Mouse (Mus musculus) regulatory T cell (primary cell): ENCODE data around the gene Fam43b.
"Not testable (repeated sequence)": the region's sequence is repeated elsewhere in the genome, so short reads cannot be mapped to it uniquely, and the experiment has no call there.

ENCODE experiments used
- in situ Hi-C: fragments of 300-600 bp; cut with MboI, MseI; formaldehyde crosslinking; loops from one replicate; pipeline ENCODE4 v1.15.1; 2025; ENCODE audit warnings: high pct_unique_total_duplicates

The Fam43b gene

GRCm38 (mm10) chr4:138395971-138396645, at the start of gene Fam43b:
Gene Fam43b, minus strand, starts transcription at chr4:138396528.
- in situ Hi-C loops: no loop called here

GRCm38 (mm10) chr4:138444941-138445340, 48.6 kb upstream of the Fam43b start:
- in situ Hi-C loops: loop anchor here (5.0 kb wide), 3 partner anchors 117 to 407 kb away; no protein-coding TSS in a partner anchor

GRCm38 (mm10) chr4:138440062-138440461, 43.7 kb upstream of the Fam43b start:
- in situ Hi-C loops: loop anchor here (5.0 kb wide), 3 partner anchors 122 to 412 kb away; no protein-coding TSS in a partner anchor

DNA sequence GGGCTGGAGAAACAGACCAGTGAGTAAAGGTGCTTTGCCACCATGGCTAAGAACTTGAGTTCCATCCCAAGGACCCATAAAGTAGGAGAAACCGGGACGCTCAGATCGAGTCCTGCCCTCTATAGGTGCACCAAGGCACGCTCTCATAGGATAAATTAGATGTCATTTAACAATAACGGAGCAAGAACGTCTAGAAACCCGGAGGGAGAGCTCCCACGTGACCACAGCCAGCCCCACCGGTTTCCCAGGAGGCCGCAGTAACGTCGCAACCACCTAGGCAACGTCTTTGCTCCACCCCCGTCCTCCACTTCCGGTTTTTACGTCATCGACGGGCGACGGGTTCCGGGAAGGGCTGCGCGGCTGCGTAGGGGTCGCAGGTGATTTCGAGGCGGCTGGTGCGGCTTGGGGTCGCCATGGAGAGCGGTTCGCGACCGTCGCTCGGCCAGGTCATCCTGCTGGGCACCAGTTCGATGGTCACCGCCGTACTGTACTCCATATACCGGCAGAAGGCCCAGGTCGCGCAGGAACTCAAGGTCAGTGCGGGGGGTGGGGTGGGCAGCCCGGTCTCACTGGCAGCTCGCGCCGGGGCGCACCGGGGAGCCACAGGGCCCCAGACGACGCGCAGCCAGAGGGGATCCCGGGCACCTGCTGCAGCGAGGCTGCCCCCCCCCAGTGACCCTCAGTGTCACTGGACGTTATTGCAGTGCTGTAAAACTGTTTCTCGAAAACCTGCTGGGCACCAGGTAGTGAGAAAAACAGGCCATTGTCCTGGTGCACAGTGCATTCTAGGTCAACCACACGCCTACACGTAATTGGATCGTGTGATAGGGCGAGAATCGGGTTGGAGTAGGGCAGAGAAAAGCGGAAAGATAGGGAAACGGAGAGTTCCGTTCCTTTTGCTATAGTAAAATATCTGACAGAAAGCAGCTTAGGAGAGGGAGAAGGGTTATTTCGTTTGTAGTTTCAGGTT, 38.3 kb upstream of the Fam43b start, which contains the start of gene Mul1:
Gene Mul1 (plus strand): TSS at position 325 of the 970 bp plus-strand sequence.
- in situ Hi-C loops: no loop called here

DNA sequence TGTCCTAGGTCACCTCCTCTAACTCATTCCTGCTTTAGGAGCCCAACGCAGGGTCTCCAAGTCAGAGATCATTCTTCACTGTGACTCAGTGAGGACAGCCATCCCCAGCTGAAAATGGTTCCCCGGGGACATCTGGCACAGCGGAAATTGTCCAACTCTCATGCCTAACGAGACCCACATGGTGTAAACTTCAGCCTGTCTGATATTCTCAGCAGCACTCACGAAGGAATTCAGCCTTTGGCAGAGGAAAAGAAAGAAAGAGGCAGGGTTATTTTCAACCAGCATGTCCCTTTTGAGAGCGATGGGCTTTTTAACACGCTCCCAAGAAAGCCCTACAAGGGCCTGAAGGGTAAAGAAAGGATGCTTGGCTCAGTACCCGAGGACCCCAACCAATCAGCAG, 35.0 kb upstream of the Fam43b start:
- in situ Hi-C loops: no loop called here

DNA sequence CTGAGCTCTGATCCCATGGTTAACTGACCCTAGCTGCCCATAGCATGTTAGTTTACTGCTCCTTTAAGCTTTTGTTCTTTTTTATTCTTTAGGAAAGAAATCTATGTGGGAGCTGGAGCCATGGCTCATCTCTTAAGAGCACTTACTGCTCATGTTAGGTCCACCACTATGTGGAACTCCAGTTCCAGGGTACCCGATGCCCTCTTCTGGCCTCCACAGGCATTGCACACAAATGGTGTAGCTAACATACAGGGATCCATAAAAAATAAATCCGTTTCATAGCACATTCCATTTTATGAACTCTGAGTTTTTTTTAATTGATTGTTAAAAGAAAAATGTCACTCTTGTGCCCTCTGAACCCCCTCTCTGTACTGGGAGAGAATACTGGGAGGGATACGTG, 33.5 kb upstream of the Fam43b start:
- in situ Hi-C loops: no loop called here

DNA sequence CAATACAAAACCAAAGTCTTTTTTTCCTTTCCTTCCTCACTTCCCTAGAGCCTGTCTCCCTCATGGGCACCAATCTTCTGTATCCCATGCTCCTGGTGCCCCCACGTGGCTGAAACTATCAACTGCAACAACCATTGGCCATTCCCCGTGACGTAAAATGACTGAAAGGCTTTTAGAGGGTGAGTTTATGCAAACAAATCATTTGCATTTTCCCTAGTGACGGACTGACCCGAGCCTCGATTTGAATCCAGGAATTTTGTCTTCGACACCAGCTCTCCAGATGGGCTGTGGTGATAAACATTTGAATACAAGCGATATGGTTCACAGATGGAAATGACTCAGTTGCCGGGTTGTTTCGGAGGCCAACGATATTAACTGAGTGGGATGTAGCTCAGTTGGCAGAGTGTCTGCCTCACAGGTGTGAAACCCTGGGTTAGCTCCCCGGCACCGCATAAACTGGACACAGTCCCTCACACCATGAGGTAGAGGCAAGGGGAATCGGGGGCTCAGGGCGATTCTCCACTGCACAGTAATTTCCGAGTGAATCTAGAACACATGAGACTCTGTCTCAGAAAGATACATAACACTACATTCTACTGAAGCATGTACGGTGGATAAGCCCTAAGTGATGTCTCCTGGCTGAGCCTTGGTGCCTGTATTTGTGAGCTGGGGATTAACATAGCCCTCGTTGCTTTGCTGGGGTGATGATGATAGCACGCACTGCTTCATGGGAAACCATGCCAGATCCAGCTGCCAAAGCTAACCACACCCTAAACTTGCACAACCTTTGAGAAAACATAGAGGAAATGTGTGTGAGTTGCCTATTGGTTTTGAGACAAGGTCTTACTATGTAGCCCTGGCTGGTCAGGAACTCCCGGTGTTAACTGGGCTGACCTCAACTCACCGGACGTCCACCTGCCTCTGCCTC, 30.7 kb upstream of the Fam43b start:
- in situ Hi-C loops: no loop called here

DNA sequence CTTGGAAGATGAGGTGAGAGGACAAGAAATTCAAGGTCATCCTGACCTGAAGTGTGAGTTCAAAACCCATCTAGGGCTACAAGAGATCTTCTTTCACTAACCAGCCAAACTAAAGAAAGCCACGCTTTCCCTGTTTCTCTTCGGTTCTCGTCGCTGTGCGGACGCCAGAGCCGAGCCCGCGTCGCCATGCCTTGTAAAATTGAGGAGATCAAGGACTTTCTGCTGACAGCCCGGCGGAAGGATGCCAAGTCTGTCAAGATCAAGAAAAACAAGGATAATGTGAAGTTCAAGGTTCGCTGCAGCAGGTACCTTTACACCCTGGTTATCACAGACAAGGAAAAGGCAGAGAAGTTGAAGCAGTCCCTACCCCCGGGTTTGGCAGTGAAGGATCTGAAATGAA, 29.3 kb upstream of the Fam43b start:
- in situ Hi-C loops: not testable (repeated sequence)

DNA sequence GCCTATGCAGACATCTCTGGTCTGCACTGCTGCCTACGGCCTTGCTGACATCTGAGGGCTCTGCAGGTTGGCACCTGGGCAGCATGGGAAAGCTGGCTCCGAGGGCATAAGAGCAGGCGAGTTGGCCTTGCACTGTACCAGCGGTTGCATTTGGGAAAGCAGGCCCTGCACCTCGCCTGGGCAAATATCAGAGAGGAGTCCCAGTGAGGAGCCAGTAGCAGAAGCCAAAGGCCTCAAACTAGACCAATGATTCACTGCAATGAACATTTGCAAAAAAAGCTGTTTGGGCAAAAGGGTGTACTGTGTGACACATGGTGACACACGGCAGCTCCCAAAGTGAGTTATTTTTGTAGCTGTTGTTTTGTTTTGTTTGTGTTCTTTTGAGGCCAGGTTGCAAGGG, 28.7 kb upstream of the Fam43b start:
- in situ Hi-C loops: no loop called here

GRCm38 (mm10) chr4:138418340-138418957, 22.1 kb upstream of the Fam43b start:
- in situ Hi-C loops: no loop called here

DNA sequence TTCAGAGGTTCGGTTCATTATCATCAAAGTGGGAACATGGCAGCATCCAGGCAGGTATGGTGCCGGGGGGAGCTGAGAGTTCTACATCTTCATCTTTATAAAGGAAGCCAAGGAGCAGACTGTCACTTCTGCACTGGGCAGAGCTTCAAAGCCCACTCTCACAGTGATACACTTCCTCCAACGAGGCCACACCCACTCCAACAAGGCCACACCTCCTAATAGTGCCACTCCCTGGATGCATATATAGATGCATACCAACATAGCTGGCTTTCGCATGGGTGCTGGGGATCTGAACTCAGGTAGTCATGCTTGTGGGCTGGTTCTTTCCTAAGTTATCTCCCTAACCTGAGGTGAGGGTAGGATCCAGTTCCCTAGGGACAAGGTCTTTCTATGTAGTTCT, 21.6 kb upstream of the Fam43b start:
- in situ Hi-C loops: no loop called here

- in situ Hi-C loops: no loop called here
These were observed 20.1 kb upstream of the Fam43b start for GRCm38 (mm10) chr4:138416414-138416813.

DNA sequence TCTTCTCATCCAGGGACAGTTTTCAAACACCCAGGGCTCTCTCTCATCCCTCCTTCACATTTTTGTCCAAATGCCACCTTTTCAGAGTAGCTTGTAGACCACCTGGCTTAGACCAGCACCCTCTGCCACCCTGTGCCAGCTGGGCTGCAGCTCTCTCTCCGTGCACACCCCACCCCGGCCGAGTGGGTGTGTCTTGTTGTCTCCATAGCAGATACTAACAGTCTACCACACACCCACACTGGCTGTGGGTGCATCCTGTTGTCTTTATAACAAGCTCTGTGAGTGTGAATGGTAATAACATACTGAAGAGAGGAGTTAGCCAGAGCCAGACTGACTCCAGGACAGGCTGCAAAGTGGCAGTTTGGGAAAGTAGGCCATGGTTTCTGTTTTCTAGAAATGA, 19.7 kb upstream of the Fam43b start:
- in situ Hi-C loops: no loop called here

GRCm38 (mm10) chr4:138414725-138415124, 18.4 kb upstream of the Fam43b start:
- in situ Hi-C loops: no loop called here

GRCm38 (mm10) chr4:138411504-138412121, 15.3 kb upstream of the Fam43b start:
- in situ Hi-C loops: no loop called here

DNA sequence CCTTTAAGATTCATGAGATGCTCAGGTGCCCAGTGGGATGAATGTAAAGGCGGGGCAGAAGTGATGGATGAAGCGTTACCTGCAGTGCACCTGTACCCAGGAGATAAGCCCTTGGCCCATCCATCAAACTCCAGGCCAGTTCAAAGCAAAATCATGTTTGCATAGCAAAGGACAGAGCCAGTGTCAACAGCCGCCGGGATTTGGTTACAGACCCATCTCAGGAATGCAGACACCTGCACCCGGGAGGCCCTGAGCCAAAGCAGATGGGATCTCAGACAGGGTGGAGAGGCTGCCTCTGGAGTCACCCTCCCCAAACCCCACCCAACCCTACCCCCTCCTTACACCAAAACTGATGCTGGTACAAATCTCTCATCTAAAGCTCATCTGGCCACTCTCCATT, 14.7 kb upstream of the Fam43b start:
- in situ Hi-C loops: no loop called here

- in situ Hi-C loops: no loop called here
These were observed 11.3 kb upstream of the Fam43b start for GRCm38 (mm10) chr4:138407479-138408194.

- in situ Hi-C loops: no loop called here
These were observed 8.5 kb upstream of the Fam43b start for GRCm38 (mm10) chr4:138404806-138405205.

DNA sequence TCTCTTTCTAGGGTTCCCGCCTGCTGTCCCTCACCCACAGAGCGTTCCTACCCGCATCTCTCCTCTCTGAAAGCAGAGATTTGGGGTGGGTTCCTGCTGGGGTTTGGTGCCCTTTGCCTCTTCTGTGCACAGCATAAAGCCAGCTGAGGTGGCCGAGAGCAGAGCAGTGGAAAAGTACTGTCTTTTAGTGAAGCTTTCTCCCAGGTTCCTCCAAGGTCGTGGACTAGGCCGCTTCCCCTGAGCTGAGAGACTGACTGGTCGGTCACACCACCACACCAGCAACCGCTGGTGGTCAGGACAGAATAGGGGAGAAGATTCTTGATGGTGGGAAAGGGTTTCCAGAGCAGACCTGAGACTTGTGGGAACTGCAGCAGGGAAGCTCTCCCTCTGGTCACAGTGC, 383 bp upstream of the Fam43b start:
- in situ Hi-C loops: no loop called here
